Mouse (Mus musculus) limb, embryonic 14.5 days (tissue): ENCODE results near the gene Cfh. TPM values are rescaled to one million over a fixed set of nuclear protein-coding genes. Genes with fewer than 3 reads are reported as not detected.
"Not testable (repeated sequence)": the region's sequence is repeated elsewhere in the genome, so short reads cannot be mapped to it uniquely, and the experiment has no call there.

Experiments
- ATAC-seq: fragments of 200-750 bp; cut with Nextera tagmentation; 2 replicates; pipeline ENCODE4 v1.8.0; 2017; ENCODE audit warnings: low read depth, moderate number of reproducible peaks, moderate TSS enrichment; ENCODE audit not compliant: low FRiP score
- DNase-seq: peaks from one replicate; pipeline ENCODE4 v3.0.0-alpha.2; 2015; ENCODE audit warnings: low spot score
- H3K27ac ChIP-seq: fragments of 300-500 bp; sonication (generic); replicated peaks from 2 replicates; pipeline ENCODE4 v1.5.1; 2014; ENCODE audit warnings: low read depth, mild to moderate bottlenecking, low read length, moderate library complexity, mixed read lengths
- H3K27me3 ChIP-seq: fragments of 300-500 bp; sonication (generic); 2 replicates; pipeline ENCODE4 v1.6.1; 2014; ENCODE audit warnings: low read length, mixed read lengths; ENCODE audit not compliant: control insufficient read depth, insufficient read depth
- H3K36me3 ChIP-seq: fragments of 300-500 bp; sonication (generic); 2 replicates; pipeline ENCODE4 v1.6.1; 2014; ENCODE audit warnings: mild to moderate bottlenecking, low read length, moderate library complexity, mixed read lengths; ENCODE audit not compliant: control insufficient read depth, insufficient read depth
- H3K4me1 ChIP-seq: fragments of 300-500 bp; sonication (generic); 2 replicates; pipeline ENCODE4 v1.6.1; 2014; ENCODE audit warnings: antibody characterized with exemption, low read length, mixed read lengths; ENCODE audit not compliant: control insufficient read depth, insufficient read depth
- H3K4me2 ChIP-seq: fragments of 300-500 bp; sonication (generic); replicated peaks from 2 replicates; pipeline ENCODE4 v1.6.1; 2014; ENCODE audit warnings: low read depth, mild to moderate bottlenecking, low read length, moderate library complexity; ENCODE audit not compliant: severe bottlenecking
- H3K4me3 ChIP-seq: fragments of 300-500 bp; sonication (generic); replicated peaks from 2 replicates; pipeline ENCODE4 v1.5.1; 2014; ENCODE audit warnings: low read length
- H3K9ac ChIP-seq: fragments of 300-500 bp; sonication (generic); 2 replicates; pipeline ENCODE4 v1.6.1; 2014; ENCODE audit warnings: mild to moderate bottlenecking, low read depth, low read length, moderate library complexity; ENCODE audit not compliant: severe bottlenecking
- H3K9me3 ChIP-seq: fragments of 300-500 bp; sonication (generic); 2 replicates; pipeline ENCODE4 v1.6.1; 2016; ENCODE audit warnings: low read length; ENCODE audit not compliant: control insufficient read depth
- POLR2A ChIP-seq: fragments of 200-500 bp; IDR thresholded peaks from 2 replicates; pipeline ENCODE4 v1.8.0; 2012; ENCODE audit warnings: inconsistent platforms, mild to moderate bottlenecking, moderate library complexity, borderline replicate concordance; ENCODE audit not compliant: insufficient read depth, insufficient read length; ENCODE audit errors: extremely low read depth
- WGBS: fragments of 180-500 bp; shearing (Covaris S2); extraction: QIAGEN DNeasy Blood & Tissue Kit; methylation state at CpG from one replicate; pipeline ENCODE4 v1.1.7; 2014; 5-methylcytosine and 5-hydroxymethylcytosine counted together
- polyA plus RNA-seq, 2 experiments: library from polyadenylated mRNA; depleted of rRNA in 1 of 2; stranded (reverse) in 1 of 2; unstranded in 1 of 2; fragments of >200 nt; fragmentation: Nextera tagmentation in 1 of 2; extraction: Ambion mirVana in 1 of 2; gene quantifications; 2 replicates each; pipeline versions ENCODE4 v1.2.1 to v1.2.3; 2012 to 2014

Gene Cfh
- polyA plus RNA-seq (2012; rRNA removed) (6.8 and 8.7 TPM in 2 replicates), polyA plus RNA-seq (2014; fragmentation: Nextera tagmentation; extraction: Ambion mirVana) (13.3 and 14.8 TPM in 2 replicates)

GRCm38 (mm10) chr1:140183664-140184063 is at the start of gene Cfh:
Cfh (minus strand) TSS chr1:140183764.
- not testable (repeated sequence) for H3K4me3 ChIP-seq, H3K9me3 ChIP-seq, DNase-seq, H3K4me1 ChIP-seq, H3K4me2 ChIP-seq, ATAC-seq, H3K27me3 ChIP-seq, H3K27ac ChIP-seq, H3K9ac ChIP-seq, H3K36me3 ChIP-seq

- Histone ChIP-seq H3K9ac (no peak overlapping the region), H3K9me3 (no peaks in the 10 kb centered on the region), H3K27ac (no peak overlapping the region), H3K4me3 (no peak overlapping the region), H3K4me1 (no peaks in the 10 kb centered on the region), H3K4me2 (no peak overlapping the region), H3K36me3 (no peaks in the 10 kb centered on the region), H3K27me3 (no peaks in the 10 kb centered on the region)
- ATAC-seq, result no peak
- TF ChIP-seq POLR2A, result no peak
- DNase-seq, result no peak
- WGBS, result 72% methylated on average over 8 of the region's 8 CpGs
These were observed 43.1 kb upstream of the Cfh start for GRCm38 (mm10) chr1:140226673-140227072.

GRCm38 (mm10) chr1:140225221-140225620 is 41.7 kb upstream of the Cfh start:
- DNase-seq (no peak), ATAC-seq (no peak)
- no peak for TF ChIP-seq POLR2A
- Histone ChIP-seq H3K27me3 (no peaks in the 10 kb centered on the region), H3K9ac (no peak overlapping the region), H3K36me3 (no peaks in the 10 kb centered on the region), H3K9me3 (no peaks in the 10 kb centered on the region), H3K4me3 (no peak overlapping the region), H3K27ac (no peak overlapping the region), H3K4me2 (no peak overlapping the region), H3K4me1 (no peaks in the 10 kb centered on the region)
- WGBS, result 25% methylated on average over 3 of the region's 3 CpGs

GRCm38 (mm10) chr1:140205329-140205728 is 21.8 kb upstream of the Cfh start:
- no peak overlapping the region for H3K27ac ChIP-seq
- no peak overlapping the region for H3K4me2 ChIP-seq
- no peaks in the 10 kb centered on the region for H3K27me3 ChIP-seq
- no peak for DNase-seq
- TF ChIP-seq POLR2A, result no peak
- ATAC-seq, result no peak
- H3K9me3 ChIP-seq, result peaks cover under 1% of the 10 kb centered on the region
- H3K4me1 ChIP-seq, result no peaks in the 10 kb centered on the region
- no peak overlapping the region for H3K4me3 ChIP-seq
- 77% methylated on average over 2 of the region's 2 CpGs for WGBS
- no peak overlapping the region for H3K9ac ChIP-seq
- H3K36me3 ChIP-seq, result no peaks in the 10 kb centered on the region

- 77% methylated on average over 2 of the region's 2 CpGs for WGBS
- not testable (repeated sequence) for H3K4me3 ChIP-seq, ATAC-seq, DNase-seq, H3K9ac ChIP-seq, H3K9me3 ChIP-seq, H3K27ac ChIP-seq, H3K4me1 ChIP-seq, H3K27me3 ChIP-seq, H3K36me3 ChIP-seq, H3K4me2 ChIP-seq
These were observed 4.9 kb upstream of the Cfh start for GRCm38 (mm10) chr1:140188500-140188899.

- no peak overlapping the region for H3K4me2 ChIP-seq
- no peaks in the 10 kb centered on the region for H3K9me3 ChIP-seq
- H3K9ac ChIP-seq, result no peak overlapping the region
- ATAC-seq (no peak), DNase-seq (peak; percentile 5)
- TF ChIP-seq POLR2A, result no peak
- no peaks in the 10 kb centered on the region for H3K36me3 ChIP-seq
- H3K4me3 ChIP-seq, result no peak overlapping the region
- H3K27me3 ChIP-seq, result no peaks in the 10 kb centered on the region
- 60% methylated on average over 2 of the region's 2 CpGs for WGBS
- no peak overlapping the region for H3K27ac ChIP-seq
- no peaks in the 10 kb centered on the region; the same call in 1 of the 2 replicates for H3K4me1 ChIP-seq
These were observed 356 bp downstream of the Cfh start for GRCm38 (mm10) chr1:140183208-140183607.
